Mouse (Mus musculus): ENCODE results near the gene Hist2h3c1. TPM values are rescaled to one million over a fixed set of nuclear protein-coding genes. Genes with fewer than 3 reads are reported as not detected.
"Not testable (repeated sequence)": the region's sequence is repeated elsewhere in the genome, so short reads cannot be mapped to it uniquely, and the experiment has no call there.

The Hist2h3c1 gene
- polyA plus RNA-seq, 1 experiment from 2014 or later: 0.27 TPM

DNA sequence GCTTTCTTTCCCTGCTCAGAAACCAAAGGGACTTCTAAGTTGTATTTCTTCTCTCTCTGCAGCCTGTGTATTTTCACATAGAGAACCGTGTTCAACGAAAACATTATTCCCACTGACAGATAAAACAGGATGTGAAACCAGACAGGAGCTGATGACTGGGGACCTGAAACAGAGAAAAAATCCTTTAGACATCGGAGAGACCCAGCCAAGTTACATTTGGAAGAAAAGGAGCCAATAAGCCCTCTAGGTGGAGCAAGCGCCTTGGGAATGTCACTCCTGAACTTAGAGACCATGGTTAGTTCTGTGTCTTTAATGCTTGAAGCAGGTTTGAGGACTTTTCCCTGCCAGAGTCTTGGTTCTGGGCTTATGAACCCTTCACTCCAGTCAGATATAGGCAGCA is 38.0 kb downstream of the Hist2h3c1 start:
- H3K4me3 ChIP-seq: no peak overlapping the region
- H3K9ac ChIP-seq: no peak overlapping the region
- WGBS: 23% methylated on average over 4 of the region's 4 CpGs
- no peak overlapping the region for H3K27ac ChIP-seq (replicated peaks)
- H3K9me3 ChIP-seq: no peaks in the 10 kb centered on the region
- no peaks in the 10 kb centered on the region for H3K36me3 ChIP-seq
- no peak overlapping the region for H3K4me2 ChIP-seq
- no peaks in the 10 kb centered on the region for H3K4me1 ChIP-seq (replicated peaks)
- no peak for ATAC-seq (ENCODE audit: low FRiP score, low read depth)
- H3K27me3 ChIP-seq: peaks cover 28% of the 10 kb centered on the region

- not testable (repeated sequence) for ATAC-seq (ENCODE audit: low FRiP score, low read depth); H3K36me3 ChIP-seq; H3K4me2 ChIP-seq; H3K9me3 ChIP-seq; H3K9ac ChIP-seq; H3K27ac ChIP-seq (replicated peaks); H3K4me3 ChIP-seq; H3K4me1 ChIP-seq (replicated peaks)
- peaks cover 23% of the 10 kb centered on the region for H3K27me3 ChIP-seq
- 89% methylated on average over 11 of the region's 11 CpGs for WGBS
These were observed 40.8 kb downstream of the Hist2h3c1 start for GRCm38 (mm10) chr3:96287334-96287733.

DNA sequence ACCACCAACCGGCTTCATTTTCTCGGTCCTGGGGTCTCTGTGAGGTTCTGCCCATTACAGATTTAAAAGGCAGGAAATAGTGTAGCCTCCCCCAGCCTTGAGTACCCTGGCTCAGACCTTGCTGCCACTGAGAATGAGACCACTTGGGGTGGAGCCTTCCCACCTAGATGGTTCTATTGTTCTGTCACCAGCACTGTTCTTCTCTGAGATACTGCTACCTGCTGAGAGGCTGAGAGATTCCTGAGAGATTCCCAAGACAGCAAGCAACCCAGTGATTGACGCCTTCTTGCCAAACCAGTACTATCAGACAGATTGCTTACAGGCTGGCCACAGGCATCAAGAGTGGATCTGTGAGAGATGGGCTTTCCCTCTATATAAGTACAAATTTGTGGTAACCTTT is 42.7 kb downstream of the Hist2h3c1 start:
- H3K9me3 ChIP-seq: no peaks in the 10 kb centered on the region
- 69% methylated on average over 3 of the region's 3 CpGs for WGBS
- no peak overlapping the region for H3K27ac ChIP-seq (replicated peaks)
- no peak overlapping the region for H3K4me3 ChIP-seq
- peaks cover 8% of the 10 kb centered on the region; the same call in 1 of the 2 replicates for H3K27me3 ChIP-seq
- no peak overlapping the region for H3K9ac ChIP-seq
- H3K4me2 ChIP-seq: no peak overlapping the region
- H3K36me3 ChIP-seq: no peaks in the 10 kb centered on the region
- H3K4me1 ChIP-seq (replicated peaks): no peaks in the 10 kb centered on the region
- ATAC-seq (ENCODE audit: low FRiP score, low read depth): no peak

DNA sequence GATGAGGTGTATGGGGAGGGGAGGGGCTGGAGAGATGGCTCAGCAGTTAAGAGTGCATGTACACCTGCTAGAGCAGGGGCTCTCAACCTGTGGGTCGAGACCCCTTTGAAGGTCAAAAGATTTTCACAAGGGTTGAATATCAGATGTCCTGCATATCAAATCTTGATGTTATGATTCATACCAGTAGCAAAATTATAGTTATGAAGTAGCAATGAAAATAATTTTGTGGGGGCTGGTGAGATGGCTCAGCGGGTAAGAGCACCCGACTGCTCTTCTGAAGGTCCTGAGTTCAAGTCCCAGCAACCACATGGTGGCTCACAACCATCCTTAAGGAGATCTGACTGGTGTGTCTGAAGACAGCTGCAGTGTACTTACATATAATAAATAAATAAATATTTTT is 44.2 kb downstream of the Hist2h3c1 start:
- not testable (repeated sequence) for H3K4me3 ChIP-seq; H3K9ac ChIP-seq; H3K27me3 ChIP-seq; H3K36me3 ChIP-seq; H3K4me1 ChIP-seq (replicated peaks); H3K4me2 ChIP-seq; H3K9me3 ChIP-seq; H3K27ac ChIP-seq (replicated peaks); ATAC-seq (ENCODE audit: low FRiP score, low read depth)
- WGBS: 96% methylated on average over 3 of the region's 3 CpGs

- Histone ChIP-seq H3K9ac (no peak overlapping the region), H3K27me3 (no peaks in the 10 kb centered on the region; the same call in 1 of the 2 replicates), H3K4me3 (no peak overlapping the region), H3K4me2 (no peak overlapping the region), H3K36me3 (no peaks in the 10 kb centered on the region), H3K9me3 (no peaks in the 10 kb centered on the region), H3K4me1 (replicated peaks) (no peaks in the 10 kb centered on the region), H3K27ac (replicated peaks) (no peak overlapping the region)
- 68% methylated on average over 6 of the region's 6 CpGs for WGBS
- no peak for ATAC-seq (ENCODE audit: low FRiP score, low read depth)
These were observed 46.2 kb downstream of the Hist2h3c1 start for GRCm38 (mm10) chr3:96292641-96293040.

- no peak overlapping the region for H3K9ac ChIP-seq
- H3K9me3 ChIP-seq: no peaks in the 10 kb centered on the region
- no peak overlapping the region for H3K27ac ChIP-seq (replicated peaks)
- no peak for ATAC-seq (ENCODE audit: low FRiP score, low read depth)
- H3K4me3 ChIP-seq: no peak overlapping the region
- H3K4me1 ChIP-seq (replicated peaks): no peaks in the 10 kb centered on the region
- H3K4me2 ChIP-seq: no peak overlapping the region
- no peaks in the 10 kb centered on the region for H3K36me3 ChIP-seq
- WGBS: 47% methylated on average over 5 of the region's 5 CpGs
- H3K27me3 ChIP-seq: no peaks in the 10 kb centered on the region
These were observed 46.9 kb downstream of the Hist2h3c1 start for GRCm38 (mm10) chr3:96293368-96293767.

DNA sequence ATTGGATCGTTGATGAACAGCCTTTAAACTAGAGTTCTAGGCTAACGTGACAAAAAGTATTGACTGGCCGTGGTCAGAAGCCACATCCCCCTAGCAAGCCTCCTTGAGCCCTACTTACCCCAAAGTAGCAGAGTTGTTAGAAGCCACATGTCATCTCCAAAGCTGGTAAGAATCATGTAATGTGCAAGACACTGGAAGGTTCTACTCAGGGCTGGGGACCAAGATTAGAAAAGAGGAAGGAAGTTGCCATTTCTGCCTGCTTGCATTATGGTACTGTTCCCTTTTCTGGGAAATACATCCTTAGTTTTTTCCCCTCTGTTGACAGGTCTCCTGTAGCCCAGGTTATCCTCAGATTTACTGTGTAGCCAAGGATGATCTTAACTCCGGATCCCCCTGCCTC is 47.3 kb downstream of the Hist2h3c1 start, which contains the start of gene Fcgr1:
Gene Fcgr1 (minus strand): TSS at position 183 of the 400 bp plus-strand sequence.
- no peak within 1 kb of the TSS for H3K27ac ChIP-seq (replicated peaks)
- no peak within 1 kb of the TSS for H3K4me2 ChIP-seq
- WGBS: 85% methylated on average over 4 of the region's 4 CpGs
- H3K4me1 ChIP-seq (replicated peaks): no peaks in the 10 kb centered on the region
- H3K9ac ChIP-seq: no peak within 1 kb of the TSS
- no peaks in the 10 kb centered on the region for H3K9me3 ChIP-seq
- no peaks in the 10 kb centered on the region for H3K27me3 ChIP-seq
- no peaks in the 10 kb centered on the region for H3K36me3 ChIP-seq
- ATAC-seq (ENCODE audit: low FRiP score, low read depth): no peak
- H3K4me3 ChIP-seq: no peak within 1 kb of the TSS

Small RNA genes within 50 kb of the gene (microRNA-seq; reads per million reads assigned to microRNA genes)
- gene Gm44492 (0.65 reads per million), gene Gm47311 (not detected), gene Gm47313 (not detected)

Other genes starting within 250 kb of the Hist2h3c1 start
- gene Vps45, start 188.2 kb upstream of the Hist2h3c1 start, polyA plus RNA-seq (2015; fragmentation: Nextera tagmentation; extraction: Ambion mirVana): 56.1 and 63.2 TPM in 2 replicates
- 8.6 and 9.6 TPM in 2 replicates for gene Otud7b, start 142.2 kb upstream of the Hist2h3c1 start, polyA plus RNA-seq (2015; fragmentation: Nextera tagmentation; extraction: Ambion mirVana)
- 10.3 and 12.2 TPM in 2 replicates for gene Mtmr11, start 84.7 kb upstream of the Hist2h3c1 start, polyA plus RNA-seq (2015; fragmentation: Nextera tagmentation; extraction: Ambion mirVana)
- gene Sf3b4, start 74.4 kb upstream of the Hist2h3c1 start, polyA plus RNA-seq (2015; fragmentation: Nextera tagmentation; extraction: Ambion mirVana): 127 and 146 TPM in 2 replicates
- 126 and 137 TPM in 2 replicates for gene Sv2a, start 65.5 kb upstream of the Hist2h3c1 start, polyA plus RNA-seq (2015; fragmentation: Nextera tagmentation; extraction: Ambion mirVana)
- gene Bola1, start 27.0 kb upstream of the Hist2h3c1 start, polyA plus RNA-seq (2015; fragmentation: Nextera tagmentation; extraction: Ambion mirVana): 56.0 and 56.3 TPM in 2 replicates
- 0.42 and 0.77 TPM in 2 replicates for gene Hist2h2ab, start 26.8 kb upstream of the Hist2h3c1 start, polyA plus RNA-seq (2015; fragmentation: Nextera tagmentation; extraction: Ambion mirVana)
- 2.0 and 2.9 TPM in 2 replicates for gene Hist2h2ac, start 25.8 kb upstream of the Hist2h3c1 start, polyA plus RNA-seq (2015; fragmentation: Nextera tagmentation; extraction: Ambion mirVana)
- gene Hist2h2be, start 25.6 kb upstream of the Hist2h3c1 start, polyA plus RNA-seq (2015; fragmentation: Nextera tagmentation; extraction: Ambion mirVana): 4.6 and 4.7 TPM in 2 replicates
- 1.2 and 1.7 TPM in 2 replicates for gene Hist2h3c2, start 7.6 kb upstream of the Hist2h3c1 start, polyA plus RNA-seq (2015; fragmentation: Nextera tagmentation; extraction: Ambion mirVana)
- gene Hist2h2aa2, start 6.4 kb upstream of the Hist2h3c1 start, polyA plus RNA-seq (2015; fragmentation: Nextera tagmentation; extraction: Ambion mirVana): 28.7 and 39.4 TPM in 2 replicates
- gene Hist2h2aa1, start 1.2 kb upstream of the Hist2h3c1 start, polyA plus RNA-seq (2015; fragmentation: Nextera tagmentation; extraction: Ambion mirVana): 17.3 and 22.4 TPM in 2 replicates
- gene Hist2h4, start 16.6 kb downstream of the Hist2h3c1 start, polyA plus RNA-seq (2015; fragmentation: Nextera tagmentation; extraction: Ambion mirVana): 4.5 and 6.5 TPM in 2 replicates
- 12.2 and 19.7 TPM in 2 replicates for gene Hist2h3b, start 22.0 kb downstream of the Hist2h3c1 start, polyA plus RNA-seq (2015; fragmentation: Nextera tagmentation; extraction: Ambion mirVana)
- 3.0 and 4.2 TPM in 2 replicates for gene Hist2h2bb, start 23.1 kb downstream of the Hist2h3c1 start, polyA plus RNA-seq (2015; fragmentation: Nextera tagmentation; extraction: Ambion mirVana)
- gene Fcgr1, start 47.3 kb downstream of the Hist2h3c1 start, polyA plus RNA-seq (2015; fragmentation: Nextera tagmentation; extraction: Ambion mirVana): 1.4 and 2.3 TPM in 2 replicates
- not detected in 2 replicates for gene BC107364, start 205.6 kb downstream of the Hist2h3c1 start, polyA plus RNA-seq (2015; fragmentation: Nextera tagmentation; extraction: Ambion mirVana)